Mouse (Mus musculus): ENCODE results near the gene Ccdc106.
"Not testable (repeated sequence)": the region's sequence is repeated elsewhere in the genome, so short reads cannot be mapped to it uniquely, and the experiment has no call there.

Ccdc106 gene

GRCm38 (mm10) chr7:5020000-5020681, at the start of gene Ccdc106, which contains the start of gene Zfp865:
Gene Ccdc106 (plus strand): TSS chr7:5020553.
Gene Zfp865 (plus strand): TSS chr7:5020376.
- in situ Hi-C loops (cut with MboI, MseI): no loop called here

- in situ Hi-C loops (cut with MboI, MseI): loop anchor here (10.0 kb wide), 1 partner anchor 916 kb away; no protein-coding TSS in a partner anchor
Measured at GRCm38 (mm10) chr7:4971068-4971467, 49.3 kb upstream of the Ccdc106 start, which contains the start of gene Sbk3. Gene Sbk3 (minus strand): TSS chr7:4971168.

- in situ Hi-C loops (cut with MboI, MseI): loop anchor here (10.0 kb wide), 1 partner anchor 917 kb away; no protein-coding TSS in a partner anchor
Measured at GRCm38 (mm10) chr7:4971710-4972109, 48.6 kb upstream of the Ccdc106 start.

- in situ Hi-C loops (cut with MboI, MseI): loop anchor here (10.0 kb wide), 1 partner anchor 918 kb away; no protein-coding TSS in a partner anchor
Measured at GRCm38 (mm10) chr7:4972321-4973047, 47.9 kb upstream of the Ccdc106 start.

- in situ Hi-C loops (cut with MboI, MseI): loop anchor here (10.0 kb wide), 1 partner anchor 921 kb away; no protein-coding TSS in a partner anchor
Measured at GRCm38 (mm10) chr7:4975455-4975854, 44.9 kb upstream of the Ccdc106 start.

- in situ Hi-C loops (cut with MboI, MseI): loop anchor here (10.0 kb wide), 1 partner anchor 922 kb away; no protein-coding TSS in a partner anchor
Measured at GRCm38 (mm10) chr7:4976832-4977231, 43.5 kb upstream of the Ccdc106 start.

GRCm38 (mm10) chr7:4988250-4988649, 32.1 kb upstream of the Ccdc106 start:
- in situ Hi-C loops (cut with MboI, MseI): no loop called here

GRCm38 (mm10) chr7:4993347-4993998, 26.9 kb upstream of the Ccdc106 start:
- in situ Hi-C loops (cut with MboI, MseI): no loop called here

GRCm38 (mm10) chr7:4993999-4994788, 26.2 kb upstream of the Ccdc106 start:
- in situ Hi-C loops (cut with MboI, MseI): no loop called here

GRCm38 (mm10) chr7:4995268-4996002, 24.9 kb upstream of the Ccdc106 start:
- in situ Hi-C loops (cut with MboI, MseI): no loop called here

- in situ Hi-C loops (cut with MboI, MseI): no loop called here
Measured at GRCm38 (mm10) chr7:4996003-4996895, 24.1 kb upstream of the Ccdc106 start, which contains the start of gene Zfp579. Gene Zfp579 (minus strand): TSS chr7:4996158.

- in situ Hi-C loops (cut with MboI, MseI): no loop called here
Measured at GRCm38 (mm10) chr7:4996934-4997333, 23.4 kb upstream of the Ccdc106 start.

GRCm38 (mm10) chr7:4999876-5000275, 20.5 kb upstream of the Ccdc106 start:
- in situ Hi-C loops (cut with MboI, MseI): no loop called here

- in situ Hi-C loops (cut with MboI, MseI): not testable (repeated sequence)
Measured at GRCm38 (mm10) chr7:5002876-5003275, 17.5 kb upstream of the Ccdc106 start.

- in situ Hi-C loops (cut with MboI, MseI): no loop called here
Measured at GRCm38 (mm10) chr7:5008229-5008628, 12.1 kb upstream of the Ccdc106 start.

GRCm38 (mm10) chr7:5012681-5013513, 7.5 kb upstream of the Ccdc106 start:
- in situ Hi-C loops (cut with MboI, MseI): no loop called here

- in situ Hi-C loops (cut with MboI, MseI): no loop called here
Measured at GRCm38 (mm10) chr7:5014251-5015117, 5.9 kb upstream of the Ccdc106 start, which contains the start of the genes Zfp524 and Fiz1. Gene Zfp524 (plus strand): TSS chr7:5014415. Gene Fiz1 (minus strand): TSS chr7:5014697.

Data from T-helper 1 cell (primary cell).